Mouse (Mus musculus): Measurements from ENCODE around the gene Scgb1b10. TPM values are rescaled to one million over a fixed set of nuclear protein-coding genes. Genes with fewer than 3 reads are reported as not detected.
"Not testable (repeated sequence)": the region's sequence is repeated elsewhere in the genome, so short reads cannot be mapped to it uniquely, and the experiment has no call there.

The Scgb1b10 gene
- polyA plus RNA-seq (2015; fragmentation: Nextera tagmentation; extraction: Ambion mirVana) = not detected in 2 replicates

GRCm38 (mm10) chr7:32100553-32100952, at the start of gene Scgb1b10:
TSS of gene Scgb1b10 (plus strand) at chr7:32100853.
- not testable (repeated sequence) for ATAC-seq (replicated peaks); H3K27ac ChIP-seq (replicated peaks); H3K4me1 ChIP-seq; H3K4me3 ChIP-seq; H3K36me3 ChIP-seq; H3K9ac ChIP-seq (replicated peaks); H3K9me3 ChIP-seq; H3K27me3 ChIP-seq; H3K4me2 ChIP-seq (replicated peaks)

Other genes with a start within 250 kb of the Scgb1b10 start
- not detected in 2 replicates for gene Scgb2b11, start 110.3 kb downstream of the Scgb1b10 start, polyA plus RNA-seq (2015; fragmentation: Nextera tagmentation; extraction: Ambion mirVana)
- not detected in 2 replicates for gene Scgb1b11, start 122.0 kb downstream of the Scgb1b10 start, polyA plus RNA-seq (2015; fragmentation: Nextera tagmentation; extraction: Ambion mirVana)
- not detected in 2 replicates for gene Scgb2b12, start 226.4 kb downstream of the Scgb1b10 start, polyA plus RNA-seq (2015; fragmentation: Nextera tagmentation; extraction: Ambion mirVana)
- not detected in 2 replicates for gene Scgb1b12, start 233.3 kb downstream of the Scgb1b10 start, polyA plus RNA-seq (2015; fragmentation: Nextera tagmentation; extraction: Ambion mirVana)